Mouse (Mus musculus) C2C12 (cell line): ENCODE data around the gene Rabgap1l.

Source experiments
- CEBPB ChIP-seq: IDR thresholded peaks from one replicate; pipeline ENCODE4 v1.6.1; 2011; ENCODE audit warnings: low read depth, mild to moderate bottlenecking, control low read depth, moderate library complexity
- CTCF ChIP-seq: IDR thresholded peaks from one replicate; pipeline ENCODE4 v1.5.1; 2011; ENCODE audit not compliant: control insufficient read depth, insufficient read depth, insufficient read length
- MAX ChIP-seq: IDR thresholded peaks from one replicate; pipeline ENCODE4 v1.6.1; 2011; ENCODE audit warnings: mild to moderate bottlenecking, control low read depth
- MYOD1 ChIP-seq: IDR thresholded peaks from one replicate; pipeline ENCODE4 v1.6.1; 2011; ENCODE audit warnings: low read depth; ENCODE audit not compliant: control insufficient read depth, insufficient read length

- TF ChIP-seq CEBPB (no peak), CTCF (no peak), MYOD1 (no peak), MAX (no peak)
These were observed 484.5 kb downstream of the Rabgap1l start for GRCm38 (mm10) chr1:160308498-160308897.
